Mouse (Mus musculus) forebrain, embryonic 14.5 days (tissue): Measurements from ENCODE around the gene Ywhag. TPM values are rescaled to one million over a fixed set of nuclear protein-coding genes. Genes with fewer than 3 reads are reported as not detected.

Experiments
- ATAC-seq: fragments of 200-750 bp; cut with Nextera tagmentation; 2 replicates; pipeline ENCODE4 v1.8.0; 2017; ENCODE audit warnings: mild to moderate bottlenecking, moderate library complexity
- DNase-seq: peaks from one replicate; pipeline ENCODE4 v3.0.0-alpha.2; 2015; ENCODE audit warnings: low spot score
- H3K27ac ChIP-seq: fragments of 300-500 bp; sonication (generic); 2 replicates; pipeline ENCODE4 v1.5.1; 2014; ENCODE audit warnings: low read depth, mild to moderate bottlenecking, control low read depth, low read length, moderate library complexity
- H3K27me3 ChIP-seq: fragments of 300-500 bp; sonication (generic); replicated peaks from 2 replicates; pipeline ENCODE4 v1.6.1; 2014; ENCODE audit warnings: low read length, control low read depth, mixed read lengths; ENCODE audit not compliant: control insufficient read depth, insufficient read depth
- H3K36me3 ChIP-seq: fragments of 300-500 bp; sonication (generic); 2 replicates; pipeline ENCODE4 v1.6.1; 2014; ENCODE audit warnings: low read length, control low read depth; ENCODE audit not compliant: control insufficient read depth, insufficient read depth
- H3K4me1 ChIP-seq: fragments of 300-500 bp; sonication (generic); 2 replicates; pipeline ENCODE4 v1.6.1; 2014; ENCODE audit warnings: antibody characterized with exemption, low read length, control low read depth; ENCODE audit not compliant: control insufficient read depth, insufficient read depth
- H3K4me2 ChIP-seq: fragments of 300-500 bp; sonication (generic); 2 replicates; pipeline ENCODE4 v1.6.1; 2014; ENCODE audit warnings: mild to moderate bottlenecking, control low read depth, low read length
- H3K4me3 ChIP-seq: fragments of 300-500 bp; sonication (generic); 2 replicates; pipeline ENCODE4 v1.5.1; 2014; ENCODE audit warnings: low read depth, low read length, control low read depth
- H3K9ac ChIP-seq: fragments of 300-500 bp; sonication (generic); 2 replicates; pipeline ENCODE4 v1.6.1; 2014; ENCODE audit warnings: mild to moderate bottlenecking, low read length, control low read depth, moderate library complexity
- H3K9me3 ChIP-seq: fragments of 300-500 bp; sonication (generic); replicated peaks from 2 replicates; pipeline ENCODE4 v1.6.1; 2016; ENCODE audit warnings: low read length, control low read depth, mixed read lengths; ENCODE audit not compliant: control insufficient read depth
- WGBS: fragments of 180-500 bp; shearing (Covaris S2); extraction: QIAGEN DNeasy Blood & Tissue Kit; methylation state at CpG from one replicate; pipeline ENCODE4 v1.1.7; 2014; 5-methylcytosine and 5-hydroxymethylcytosine counted together
- polyA plus RNA-seq: library from polyadenylated mRNA; unstranded; fragments of >200 nt; fragmentation: Nextera tagmentation; extraction: Ambion mirVana; gene quantifications from 2 replicates; pipeline ENCODE4 v1.2.1, GENCODE M21; 2014

Gene Ywhag
- polyA plus RNA-seq, 1 experiment from 2014 or later = 361 TPM

GRCm38 (mm10) chr5:135892589-135893351 lies 41.6 kb downstream of the Ywhag start:
- WGBS = 53% methylated on average over 9 of the region's 9 CpGs
- Histone ChIP-seq H3K36me3 (no peaks in the 10 kb centered on the region), H3K9me3 (no peaks in the 10 kb centered on the region), H3K27ac (no peak overlapping the region), H3K9ac (no peak overlapping the region), H3K4me2 (no peak overlapping the region), H3K4me1 (peaks cover 2% of the 10 kb centered on the region), H3K4me3 (no peak overlapping the region), H3K27me3 (peaks cover 24% of the 10 kb centered on the region)
- DNase-seq (no peak), ATAC-seq (no peak)

DNA sequence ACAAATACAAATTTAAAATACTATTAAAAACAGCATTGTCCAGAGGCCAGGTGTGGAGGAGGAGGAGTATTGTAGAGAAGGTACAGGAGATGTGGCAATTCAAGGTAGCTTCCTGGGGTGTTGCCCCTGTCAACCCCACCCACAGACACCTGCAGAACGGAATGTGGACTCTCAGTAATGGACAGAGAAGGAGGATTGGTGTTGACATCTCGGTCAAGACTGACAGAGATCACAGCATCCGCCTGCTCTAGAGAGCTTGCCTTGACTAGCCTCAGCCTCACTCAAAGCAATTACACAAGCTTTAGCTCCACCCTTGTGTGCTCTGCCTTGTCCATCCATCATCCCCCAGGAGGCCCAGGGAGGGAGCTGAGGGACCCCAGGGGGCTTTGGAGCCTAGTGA lies 43.5 kb downstream of the Ywhag start:
- ATAC-seq (no peak), DNase-seq (no peak)
- H3K4me1 ChIP-seq = peaks cover 6% of the 10 kb centered on the region
- no peak overlapping the region for H3K4me3 ChIP-seq
- H3K9ac ChIP-seq = no peak overlapping the region
- H3K4me2 ChIP-seq = no peak overlapping the region
- H3K9me3 ChIP-seq = no peaks in the 10 kb centered on the region
- no peaks in the 10 kb centered on the region for H3K36me3 ChIP-seq
- H3K27ac ChIP-seq = no peak overlapping the region
- peaks cover 29% of the 10 kb centered on the region for H3K27me3 ChIP-seq
- 65% methylated on average over 3 of the region's 3 CpGs for WGBS

DNA sequence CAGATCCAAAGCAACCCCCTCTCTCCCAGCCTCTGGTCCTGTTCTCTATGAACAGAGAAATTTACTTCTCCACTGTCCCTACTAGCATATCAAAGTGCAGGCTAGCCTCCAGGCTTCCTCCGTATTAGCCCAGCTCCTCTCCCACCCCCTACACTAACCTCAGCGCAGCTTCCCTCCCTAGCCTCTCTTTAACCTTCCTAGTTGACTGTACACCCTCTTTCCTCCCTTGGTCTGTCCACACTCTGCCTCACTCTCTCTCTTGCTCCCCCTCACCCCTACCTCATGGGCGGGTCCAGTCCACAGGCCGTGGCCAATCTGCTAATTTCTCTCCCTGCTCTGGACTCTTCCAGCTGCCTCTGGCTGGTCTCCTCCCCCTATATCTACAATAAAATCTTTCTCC lies 44.1 kb downstream of the Ywhag start:
- no peak for DNase-seq
- Histone ChIP-seq H3K9me3 (no peaks in the 10 kb centered on the region), H3K4me3 (no peak overlapping the region), H3K4me2 (no peak overlapping the region), H3K27me3 (peaks cover 29% of the 10 kb centered on the region), H3K9ac (no peak overlapping the region), H3K36me3 (no peaks in the 10 kb centered on the region), H3K27ac (no peak overlapping the region), H3K4me1 (peaks cover 6% of the 10 kb centered on the region)
- no peak for ATAC-seq
- 59% methylated on average over 4 of the region's 4 CpGs for WGBS

DNA sequence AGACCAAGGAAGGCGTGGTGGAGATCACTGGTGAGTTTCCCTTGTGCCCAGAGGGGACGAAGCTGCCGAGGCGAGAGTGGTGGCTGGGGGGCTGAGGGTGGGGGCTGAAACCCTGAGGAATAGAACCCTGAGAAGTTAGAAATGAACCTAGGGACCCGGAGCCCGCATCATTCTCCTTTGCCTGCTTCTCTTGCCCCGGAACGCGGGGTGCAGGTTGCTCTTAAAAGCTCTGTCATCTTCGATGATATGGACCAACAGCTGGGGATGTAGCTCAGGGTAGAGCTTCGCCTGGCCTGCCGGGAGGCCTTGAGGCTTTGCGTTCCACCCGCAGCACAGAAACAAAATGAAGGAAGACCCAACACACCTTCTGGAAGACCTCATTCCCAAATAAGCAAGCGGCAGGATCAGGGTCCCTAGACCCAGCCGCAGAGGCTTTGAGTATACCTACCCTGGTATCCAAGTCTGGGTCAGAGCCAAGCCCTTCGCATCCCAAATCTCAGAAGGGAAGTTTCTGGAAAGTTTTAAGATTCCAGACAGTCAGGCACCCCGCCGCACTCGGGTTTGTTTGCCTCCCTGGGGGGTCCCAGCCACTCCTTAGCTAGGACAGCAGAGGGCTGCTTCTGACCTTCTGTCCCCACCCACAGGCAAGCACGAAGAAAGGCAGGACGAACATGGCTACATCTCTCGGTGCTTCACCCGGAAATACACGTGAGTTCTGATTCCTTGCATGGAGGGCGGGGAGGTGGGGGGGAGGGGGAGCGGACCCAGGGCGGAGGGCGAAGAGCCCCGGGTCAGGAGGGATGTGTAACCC lies 45.8 kb downstream of the Ywhag start:
- H3K9ac ChIP-seq = no peak overlapping the region
- no peak for ATAC-seq
- peaks cover 29% of the 10 kb centered on the region for H3K27me3 ChIP-seq
- H3K36me3 ChIP-seq = no peaks in the 10 kb centered on the region
- no peak for DNase-seq
- H3K4me2 ChIP-seq = no peak overlapping the region
- no peaks in the 10 kb centered on the region for H3K9me3 ChIP-seq
- 5% methylated on average over 28 of the region's 30 CpGs for WGBS
- no peak overlapping the region for H3K27ac ChIP-seq
- no peak overlapping the region for H3K4me3 ChIP-seq
- peaks cover 6% of the 10 kb centered on the region for H3K4me1 ChIP-seq

DNA sequence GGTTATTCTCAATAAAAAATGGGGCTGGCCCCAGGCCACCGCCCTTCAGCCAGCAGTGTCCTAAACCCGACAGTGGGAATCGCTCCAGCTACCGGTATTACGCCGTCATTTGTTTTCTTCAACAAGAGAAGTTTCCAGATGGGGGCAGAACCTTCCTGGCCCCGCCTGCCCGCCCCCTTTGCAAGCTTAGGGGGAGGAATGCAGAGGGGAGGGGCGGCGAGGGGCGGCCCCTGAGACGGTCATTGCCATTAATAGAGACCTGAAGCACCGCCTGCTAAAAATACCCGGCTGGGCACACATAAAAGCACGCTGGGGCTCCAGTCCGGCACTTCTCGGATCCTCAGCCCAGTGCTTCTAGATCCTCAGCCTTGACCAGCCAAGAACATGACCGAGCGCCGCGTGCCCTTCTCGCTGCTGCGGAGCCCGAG lies 46.7 kb downstream of the Ywhag start, which contains the start of gene Hspb1:
TSS of gene Hspb1 (plus strand) at position 245 of the 428 bp plus-strand sequence.
- WGBS = under 1% methylated on average over 24 of the region's 24 CpGs
- DNase-seq (peak; percentile 41), ATAC-seq (no peak)
- H3K4me1 ChIP-seq = peaks cover 6% of the 10 kb centered on the region
- H3K27ac ChIP-seq = no peak within 1 kb of the TSS
- H3K9me3 ChIP-seq = no peaks in the 10 kb centered on the region
- H3K4me3 ChIP-seq = peak within 1 kb of the TSS; percentile 18
- H3K4me2 ChIP-seq = peak within 1 kb of the TSS; percentile 40
- peak within 1 kb of the TSS; percentile 5; the same call in 1 of the 2 replicates for H3K9ac ChIP-seq
- H3K27me3 ChIP-seq = peaks cover 29% of the 10 kb centered on the region
- no peaks in the 10 kb centered on the region for H3K36me3 ChIP-seq

DNA sequence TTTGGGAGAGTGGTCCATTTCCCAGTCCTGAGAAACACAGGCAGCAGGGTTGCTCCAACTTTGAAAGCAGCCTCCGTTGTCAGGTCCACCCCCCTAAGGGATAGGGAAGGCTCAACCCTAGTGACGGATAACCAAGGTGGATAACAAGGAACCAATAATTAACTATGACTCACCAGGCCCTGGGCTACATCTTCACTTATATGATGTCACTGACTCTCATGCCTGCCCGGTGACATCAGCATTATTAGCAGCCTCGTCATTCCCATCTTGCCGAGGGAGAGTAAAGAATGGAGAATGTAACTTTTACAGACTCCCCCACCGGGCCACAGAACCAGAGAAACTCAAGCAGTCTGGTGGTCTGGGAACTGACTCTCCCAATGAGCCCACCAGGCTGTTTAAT lies 49.8 kb downstream of the Ywhag start:
- H3K27ac ChIP-seq = no peak overlapping the region
- no peak overlapping the region for H3K9ac ChIP-seq
- ATAC-seq = no peak
- DNase-seq = no peak
- H3K4me3 ChIP-seq = no peak overlapping the region
- H3K27me3 ChIP-seq = peaks cover 14% of the 10 kb centered on the region
- 61% methylated on average over 6 of the region's 6 CpGs for WGBS
- no peaks in the 10 kb centered on the region for H3K9me3 ChIP-seq
- peaks cover 7% of the 10 kb centered on the region for H3K4me1 ChIP-seq
- H3K36me3 ChIP-seq = no peaks in the 10 kb centered on the region
- H3K4me2 ChIP-seq = no peak overlapping the region

- H3K9ac ChIP-seq = no peak overlapping the region; the same call in 1 of the 2 replicates
- H3K27ac ChIP-seq = no peak overlapping the region
- no peak overlapping the region for H3K4me2 ChIP-seq
- no peaks in the 10 kb centered on the region for H3K9me3 ChIP-seq
- no peaks in the 10 kb centered on the region for H3K27me3 ChIP-seq
- DNase-seq (peak; percentile 76), ATAC-seq (peak; percentile 66)
- H3K4me1 ChIP-seq = peaks cover 15% of the 10 kb centered on the region
- H3K4me3 ChIP-seq = no peak overlapping the region
- no peaks in the 10 kb centered on the region for H3K36me3 ChIP-seq
- 49% methylated on average over 13 of the region's 13 CpGs for WGBS
Observed at GRCm38 (mm10) chr5:135879449-135880158, 54.8 kb downstream of the Ywhag start.

DNA sequence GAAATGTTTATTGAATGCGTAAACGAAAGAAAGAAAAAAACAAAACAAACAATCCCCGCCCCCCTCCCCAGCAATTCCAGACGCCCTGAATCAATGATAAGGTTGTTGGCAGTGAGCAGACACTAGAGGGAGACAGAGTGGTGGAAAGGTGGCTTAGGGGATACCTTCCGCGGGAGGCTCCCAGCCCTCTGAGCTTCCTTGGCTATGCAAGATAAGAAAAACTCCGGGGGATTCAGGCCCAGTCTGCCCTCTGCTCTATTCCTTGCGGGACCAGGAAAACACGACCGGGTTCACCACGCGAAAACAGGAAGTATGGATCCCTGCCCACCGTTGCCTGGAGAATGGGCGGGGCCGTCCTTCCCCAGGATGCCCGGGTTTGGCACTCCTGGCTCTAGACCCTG lies 56.6 kb downstream of the Ywhag start:
- Histone ChIP-seq H3K4me2 (peak overlapping the region; percentile 47), H3K9ac (peak overlapping the region; percentile 38), H3K36me3 (no peaks in the 10 kb centered on the region), H3K4me3 (peak overlapping the region; percentile 26), H3K27ac (no peak overlapping the region), H3K4me1 (peaks cover 15% of the 10 kb centered on the region), H3K9me3 (no peaks in the 10 kb centered on the region), H3K27me3 (0 out of 2 replicates have a peak, but pooled peaks cover 5% of the 10 kb centered on the region)
- DNase-seq (peak; percentile 90), ATAC-seq (peak; percentile 57)
- 1% methylated on average over 16 of the region's 16 CpGs for WGBS
